Mouse (Mus musculus) mature B cell (primary cell): ENCODE measurements around the gene Pet117.

Experiments used
- in situ Hi-C: fragments of 300-500 bp; cut with MboI; formaldehyde crosslinking; loops from 2 replicates; pipeline ENCODE4 v1.14.3; 2019

The Pet117 gene

GRCm38 (mm10) chr2:144382624-144383138 is 13.9 kb downstream of the Pet117 start:
- in situ Hi-C loops, result no loop called here

- in situ Hi-C loops, result no loop called here
Observed at GRCm38 (mm10) chr2:144386296-144386695, 17.5 kb downstream of the Pet117 start.

GRCm38 (mm10) chr2:144388416-144388815 is 19.6 kb downstream of the Pet117 start:
- in situ Hi-C loops, result no loop called here

- in situ Hi-C loops, result no loop called here
Observed at GRCm38 (mm10) chr2:144399531-144399930, 30.7 kb downstream of the Pet117 start.

- in situ Hi-C loops, result no loop called here
Observed at GRCm38 (mm10) chr2:144400659-144401058, 31.9 kb downstream of the Pet117 start.

- in situ Hi-C loops, result no loop called here
Observed at GRCm38 (mm10) chr2:144409037-144409436, 40.2 kb downstream of the Pet117 start.

GRCm38 (mm10) chr2:144410603-144411002 is 41.8 kb downstream of the Pet117 start:
- in situ Hi-C loops, result no loop called here

- in situ Hi-C loops, result no loop called here
Observed at GRCm38 (mm10) chr2:144414646-144415045, 45.9 kb downstream of the Pet117 start.

GRCm38 (mm10) chr2:144416859-144417258 is 48.1 kb downstream of the Pet117 start:
- in situ Hi-C loops, result no loop called here

- in situ Hi-C loops, result no loop called here
Observed at GRCm38 (mm10) chr2:144418062-144418461, 49.3 kb downstream of the Pet117 start.

GRCm38 (mm10) chr2:144422094-144422675 is 53.4 kb downstream of the Pet117 start:
- in situ Hi-C loops, result no loop called here
